In the genomic region with DNA sequence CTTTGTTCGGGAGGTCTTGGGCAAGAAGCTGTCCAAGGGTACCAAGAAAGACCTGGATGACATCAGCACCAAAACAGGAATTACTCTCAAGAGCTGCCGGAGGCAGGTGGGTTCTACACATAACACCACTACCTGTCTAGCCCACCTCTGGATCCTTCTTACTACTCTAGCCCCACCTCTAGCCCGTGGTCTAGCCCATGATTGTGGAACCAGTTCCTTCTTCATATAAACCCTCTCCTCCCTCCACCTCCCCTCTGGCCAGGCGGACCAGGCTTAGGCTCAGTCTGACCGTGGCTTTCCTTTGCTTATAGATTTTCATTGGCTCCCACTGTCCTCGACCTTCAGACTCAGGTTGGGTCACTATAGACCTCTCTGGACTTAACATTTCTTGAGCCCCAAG, we compare ENCODE assay signal across 8 mouse cellular contexts. TPM values are rescaled to one million over a fixed set of nuclear protein-coding genes. Genes with fewer than 3 reads are reported as not detected.
DNase-seq lines count a peak whose midpoint lies in the region; ATAC-seq and TF ChIP-seq lines count a peak whose summit lies in the region.
"Had no signal": no experiment of that assay in that cellular context is flagged by ENCODE, and none has a peak within 500 bp of the region (broad histone marks: within the 10 kb centered on the region; RNA-seq: fewer than 3 reads in every experiment).

No protein-coding gene starts in this region.

- peak overlapping the region; percentile 71 for H3K4me2 ChIP-seq in lung, postnatal 0 days (replicated peaks; ENCODE audit: low read depth, low read length)
- H3K4me2 ChIP-seq in forebrain, embryonic 13.5 days = peak overlapping the region; percentile 97
- H3K4me2 ChIP-seq in limb, embryonic 13.5 days (replicated peaks) = peak overlapping the region; percentile 97
- H3K4me2 ChIP-seq in stomach, embryonic 15.5 days = peak overlapping the region; percentile 90

- DNase-seq in lung, postnatal 0 days (ENCODE audit: low spot score) = no peak
- no peak for DNase-seq in lung, postnatal 4 days
- DNase-seq in left cerebral cortex, adult 9 months (ENCODE audit: low spot score in 2 of 2) = no peak
- DNase-seq in kidney, adult 9 months = no peak
- DNase-seq: adrenal gland, adult 2 months had no signal

- no peak for ATAC-seq in lung, postnatal 0 days
- ATAC-seq in forebrain, embryonic 13.5 days = no peak
- no peak for ATAC-seq in limb, embryonic 13.5 days (ENCODE audit: low FRiP score, low read depth)
- ATAC-seq in stomach, embryonic 15.5 days (ENCODE audit: insufficient read depth, low FRiP score, low read depth) = no peak

- peak overlapping the region; percentile 69; the same call in 1 of the 2 replicates for H3K9ac ChIP-seq in lung, postnatal 0 days (replicated peaks; ENCODE audit: low read depth)
- peak overlapping the region; percentile 84; the same call in 1 of the 2 replicates for H3K9ac ChIP-seq in forebrain, embryonic 13.5 days
- peak overlapping the region; percentile 81 for H3K9ac ChIP-seq in limb, embryonic 13.5 days
- H3K9ac ChIP-seq in stomach, embryonic 15.5 days = peak overlapping the region; percentile 80; the same call in 1 of the 2 replicates

- TF ChIP-seq EP300 in lung, postnatal 0 days (IDR thresholded peaks at IDR 0.05) = no peak

- H3K4me3 ChIP-seq in lung, postnatal 0 days (ENCODE audit: low read depth, low read length) = no peak overlapping the region; the same call in 1 of the 2 replicates
- peak overlapping the region; percentile 80 for H3K4me3 ChIP-seq in forebrain, embryonic 13.5 days
- peak overlapping the region; percentile 73 for H3K4me3 ChIP-seq in limb, embryonic 13.5 days
- H3K4me3 ChIP-seq in stomach, embryonic 15.5 days (replicated peaks) = peak overlapping the region; percentile 85

- H3K4me1 ChIP-seq in lung, postnatal 0 days (ENCODE audit: insufficient read depth, low read depth, low read length) = peaks cover 7% of the 10 kb centered on the region
- H3K4me1 ChIP-seq in forebrain, embryonic 13.5 days = peaks cover 39% of the 10 kb centered on the region
- peaks cover 32% of the 10 kb centered on the region for H3K4me1 ChIP-seq in limb, embryonic 13.5 days
- peaks cover 19% of the 10 kb centered on the region for H3K4me1 ChIP-seq in stomach, embryonic 15.5 days

- H3K36me3 ChIP-seq in lung, postnatal 0 days (ENCODE audit: insufficient read depth, low read length) = peaks cover 14% of the 10 kb centered on the region
- H3K36me3 ChIP-seq in forebrain, embryonic 13.5 days (ENCODE audit: poor library complexity, severe bottlenecking) = peaks cover 43% of the 10 kb centered on the region
- peaks cover 47% of the 10 kb centered on the region for H3K36me3 ChIP-seq in limb, embryonic 13.5 days
- peaks cover 26% of the 10 kb centered on the region for H3K36me3 ChIP-seq in stomach, embryonic 15.5 days

- H3K9me3 ChIP-seq in lung, postnatal 0 days (ENCODE audit: low read length) = no peaks in the 10 kb centered on the region
- H3K9me3 ChIP-seq in forebrain, embryonic 13.5 days (replicated peaks) = no peaks in the 10 kb centered on the region
- H3K9me3 ChIP-seq in limb, embryonic 13.5 days = no peaks in the 10 kb centered on the region
- H3K9me3 ChIP-seq in stomach, embryonic 15.5 days = no peaks in the 10 kb centered on the region

- WGBS in lung, postnatal 0 days = 78% methylated on average over 6 of the region's 6 CpGs
- 92% methylated on average over 6 of the region's 6 CpGs for WGBS in forebrain, embryonic 13.5 days
- 92% methylated on average over 6 of the region's 6 CpGs for WGBS in limb, embryonic 13.5 days
- WGBS in stomach, embryonic 15.5 days = 86% methylated on average over 6 of the region's 6 CpGs

- no peaks in the 10 kb centered on the region for H3K27me3 ChIP-seq in lung, postnatal 0 days (replicated peaks; ENCODE audit: insufficient read depth, low read length)
- peaks cover 4% of the 10 kb centered on the region; the same call in 1 of the 2 replicates for H3K27me3 ChIP-seq in forebrain, embryonic 13.5 days
- no peaks in the 10 kb centered on the region for H3K27me3 ChIP-seq in limb, embryonic 13.5 days
- H3K27me3 ChIP-seq in stomach, embryonic 15.5 days (replicated peaks) = no peaks in the 10 kb centered on the region

- no peak overlapping the region for H3K27ac ChIP-seq in lung, postnatal 0 days (ENCODE audit: low read length)
- no peak overlapping the region for H3K27ac ChIP-seq in forebrain, embryonic 13.5 days
- H3K27ac ChIP-seq in limb, embryonic 13.5 days = no peak overlapping the region
- H3K27ac ChIP-seq in stomach, embryonic 15.5 days = no peak overlapping the region

- no peak for TF ChIP-seq CTCF in lung, postnatal 0 days (IDR thresholded peaks at IDR 0.05)

RNA-seq across cellular contexts. Expression of gene Fibp, which starts 1.0 kb away (rescaled TPM):
- polyA plus RNA-seq in lung, postnatal 0 days (2015; fragmentation: Nextera tagmentation; extraction: Ambion mirVana) = 133 and 135 TPM in 2 replicates
- 153 and 155 TPM in 2 replicates for polyA plus RNA-seq in forebrain, embryonic 13.5 days (2015; fragmentation: Nextera tagmentation; extraction: Ambion mirVana)
- 129 and 131 TPM in 2 replicates for polyA plus RNA-seq in limb, embryonic 13.5 days (2015; fragmentation: Nextera tagmentation; extraction: Ambion mirVana)
- 99.4 and 99.7 TPM in 2 replicates for polyA plus RNA-seq in stomach, embryonic 15.5 days (2015; fragmentation: Nextera tagmentation; extraction: Ambion mirVana)

RNA-seq across cellular contexts. Expression of gene Ccdc85b, which starts 3.7 kb away (rescaled TPM):
- 14.4 and 18.0 TPM in 2 replicates for polyA plus RNA-seq in lung, postnatal 0 days (2015; fragmentation: Nextera tagmentation; extraction: Ambion mirVana)
- 6.5 and 7.1 TPM in 2 replicates for polyA plus RNA-seq in forebrain, embryonic 13.5 days (2015; fragmentation: Nextera tagmentation; extraction: Ambion mirVana)
- polyA plus RNA-seq in limb, embryonic 13.5 days (2015; fragmentation: Nextera tagmentation; extraction: Ambion mirVana) = 6.2 and 7.0 TPM in 2 replicates
- polyA plus RNA-seq in stomach, embryonic 15.5 days (2015; fragmentation: Nextera tagmentation; extraction: Ambion mirVana) = 11.8 and 11.9 TPM in 2 replicates

RNA-seq across cellular contexts. Expression of gene Ctsw, which starts 6.9 kb away (rescaled TPM):
- polyA plus RNA-seq in lung, postnatal 0 days (2015; fragmentation: Nextera tagmentation; extraction: Ambion mirVana) = 2.6 and 2.8 TPM in 2 replicates
- polyA plus RNA-seq in forebrain, embryonic 13.5 days (2015; fragmentation: Nextera tagmentation; extraction: Ambion mirVana) = 4.4 and 5.4 TPM in 2 replicates
- polyA plus RNA-seq in limb, embryonic 13.5 days (2015; fragmentation: Nextera tagmentation; extraction: Ambion mirVana) = 1.7 and 2.3 TPM in 2 replicates
- 1.3 and 2.3 TPM in 2 replicates for polyA plus RNA-seq in stomach, embryonic 15.5 days (2015; fragmentation: Nextera tagmentation; extraction: Ambion mirVana)

RNA-seq across cellular contexts. Expression of gene Efemp2, which starts 12.3 kb away (rescaled TPM):
- 91.8 and 96.1 TPM in 2 replicates for polyA plus RNA-seq in lung, postnatal 0 days (2015; fragmentation: Nextera tagmentation; extraction: Ambion mirVana)
- 30.7 and 31.1 TPM in 2 replicates for polyA plus RNA-seq in forebrain, embryonic 13.5 days (2015; fragmentation: Nextera tagmentation; extraction: Ambion mirVana)
- 209 and 216 TPM in 2 replicates for polyA plus RNA-seq in limb, embryonic 13.5 days (2015; fragmentation: Nextera tagmentation; extraction: Ambion mirVana)
- polyA plus RNA-seq in stomach, embryonic 15.5 days (2015; fragmentation: Nextera tagmentation; extraction: Ambion mirVana) = 145 and 152 TPM in 2 replicates

RNA-seq across cellular contexts. Expression of gene Fosl1, which starts 14.1 kb away (rescaled TPM):
- polyA plus RNA-seq in lung, postnatal 0 days (2015; fragmentation: Nextera tagmentation; extraction: Ambion mirVana) = 0.31 TPM in 1 of 2 replicates, not detected in the other
- not detected in 2 replicates for polyA plus RNA-seq in forebrain, embryonic 13.5 days (2015; fragmentation: Nextera tagmentation; extraction: Ambion mirVana)
- polyA plus RNA-seq in limb, embryonic 13.5 days (2015; fragmentation: Nextera tagmentation; extraction: Ambion mirVana) = not detected in 2 replicates
- polyA plus RNA-seq in stomach, embryonic 15.5 days (2015; fragmentation: Nextera tagmentation; extraction: Ambion mirVana) = not detected in 2 replicates
